Mouse (Mus musculus) spleen, adult 2 months (tissue): Measurements from ENCODE around the gene Zbtb8os.

Experiments used
- CTCF ChIP-seq: fragments of 200-500 bp; IDR thresholded peaks from 2 replicates; pipeline ENCODE4 v1.5.1; 2011; ENCODE audit warnings: mild to moderate bottlenecking, inconsistent platforms; ENCODE audit not compliant: insufficient read depth, insufficient read length, insufficient replicate concordance; ENCODE audit errors: extremely low read depth
- POLR2A ChIP-seq: fragments of 200-500 bp; IDR thresholded peaks from 2 replicates; pipeline ENCODE4 v1.6.1; 2011; ENCODE audit warnings: low read depth, low read length, inconsistent platforms

- TF ChIP-seq CTCF, result no peak
- no peak for TF ChIP-seq POLR2A
Observed at GRCm38 (mm10) chr4:129299121-129299520, 36.4 kb upstream of the Zbtb8os start.
